Mouse (Mus musculus): Measurements from ENCODE around the gene Hist1h2ae. TPM values are rescaled to one million over a fixed set of nuclear protein-coding genes. Genes with fewer than 3 reads are reported as not detected.
"Not testable (repeated sequence)": the region's sequence is repeated elsewhere in the genome, so short reads cannot be mapped to it uniquely, and the experiment has no call there.

The Hist1h2ae gene
- total RNA-seq (2022), result 1 to 10 TPM; 3.3 to 7.7 (median 4.9) TPM

DNA sequence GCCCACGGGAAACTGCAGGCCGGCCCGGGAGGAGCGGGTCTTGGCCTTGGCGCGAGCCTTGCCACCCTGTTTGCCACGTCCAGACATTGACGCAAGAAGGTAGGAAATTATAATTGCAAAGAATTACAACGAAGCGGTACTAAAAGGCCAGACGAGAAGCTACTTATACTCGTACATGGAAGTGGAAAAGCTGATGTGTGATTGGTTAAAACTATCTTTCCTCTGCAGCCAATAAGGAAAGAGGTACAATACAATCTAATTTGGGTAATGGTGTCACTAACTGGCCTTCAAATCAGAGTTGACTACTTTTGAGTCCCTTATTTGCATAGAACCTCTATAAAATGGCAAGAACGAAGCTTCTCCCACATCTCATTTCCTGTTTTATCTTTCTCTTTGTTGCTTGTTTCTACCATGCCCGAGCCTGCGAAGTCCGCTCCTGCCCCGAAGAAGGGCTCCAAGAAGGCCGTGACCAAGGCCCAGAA, at the start of gene Hist1h2ae, which contains the start of gene Hist1h2bg:
TSS of gene Hist1h2ae (minus strand) at position 199 of the 482 bp plus-strand sequence.
TSS of gene Hist1h2bg (plus strand) at position 375 of the 482 bp plus-strand sequence.
- DNase-seq (ENCODE audit: low spot score in 2 of 2), result peak; percentile 71 to 79

DNA sequence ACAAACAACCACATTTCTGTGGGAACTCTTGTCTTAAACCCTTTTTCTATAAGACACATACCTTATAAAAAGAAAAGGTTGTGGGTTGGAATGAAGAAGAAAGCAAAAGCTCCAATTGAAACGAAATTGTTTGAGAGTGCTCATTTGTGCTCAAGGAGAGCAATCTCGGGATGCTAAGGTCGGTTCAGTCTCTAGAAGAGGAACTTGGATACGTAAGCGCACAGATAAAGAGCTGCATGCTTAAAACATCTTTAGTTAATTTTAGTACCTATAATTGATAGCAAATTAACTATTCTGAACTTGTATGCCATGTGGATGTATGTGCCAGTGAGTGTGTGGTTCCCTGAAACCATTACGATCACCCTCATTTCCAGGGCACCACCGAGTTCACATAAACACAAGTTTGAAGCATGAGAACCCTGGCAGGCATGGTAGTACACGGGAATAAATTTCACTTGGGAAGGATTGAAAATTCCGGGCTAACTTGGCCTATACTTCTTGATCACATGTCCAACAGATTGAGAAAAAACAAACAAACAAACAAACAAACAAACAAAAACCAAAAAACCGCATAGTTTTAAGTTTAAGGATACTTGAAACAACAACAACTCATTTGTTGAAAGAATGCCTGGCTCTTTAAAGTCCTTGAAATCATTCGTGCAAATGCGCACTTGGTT, 49.2 kb upstream of the Hist1h2ae start:
- no peak for DNase-seq (ENCODE audit: low spot score in 2 of 2)

DNA sequence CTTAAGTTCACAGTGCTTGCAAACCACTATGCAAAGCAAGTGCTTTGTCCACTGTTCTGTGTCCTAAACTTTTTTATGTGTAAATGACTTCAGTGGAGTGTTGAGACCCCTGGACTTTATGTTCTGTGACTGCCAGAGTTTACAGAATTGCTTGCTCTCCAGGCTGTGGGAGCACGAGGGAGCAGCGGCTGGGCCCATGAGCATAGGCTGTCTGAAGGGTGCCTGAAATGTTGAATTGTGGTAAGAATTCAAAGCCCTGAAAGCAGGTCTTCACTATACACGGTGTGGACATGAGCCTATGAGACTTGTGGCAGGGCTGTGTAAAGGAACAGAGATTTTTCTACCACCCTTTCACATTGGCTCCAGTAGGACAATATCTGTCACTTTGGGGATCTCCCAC, 40.6 kb upstream of the Hist1h2ae start:
- no peak for DNase-seq (ENCODE audit: low spot score in 2 of 2)

DNA sequence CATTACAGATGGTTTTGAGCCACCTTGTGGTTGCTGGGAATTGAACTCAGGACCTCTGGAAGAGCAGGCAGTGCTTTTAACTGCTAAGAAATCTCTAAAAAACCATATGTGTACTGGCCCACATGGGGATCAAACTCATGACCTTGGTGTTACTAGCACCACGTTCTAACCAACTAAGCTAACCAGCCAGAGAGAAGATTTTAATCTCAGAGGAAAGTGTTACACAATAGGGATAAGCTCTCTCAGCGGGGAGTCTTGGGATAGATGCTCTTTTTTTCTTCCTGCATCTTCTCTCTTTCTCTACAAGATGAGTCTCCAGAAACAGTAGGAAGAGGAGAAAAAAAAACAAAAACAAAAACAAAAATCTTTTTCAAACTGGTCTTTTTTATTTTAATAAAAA, 39.4 kb upstream of the Hist1h2ae start:
- no peak for DNase-seq (ENCODE audit: low spot score in 2 of 2)

DNA sequence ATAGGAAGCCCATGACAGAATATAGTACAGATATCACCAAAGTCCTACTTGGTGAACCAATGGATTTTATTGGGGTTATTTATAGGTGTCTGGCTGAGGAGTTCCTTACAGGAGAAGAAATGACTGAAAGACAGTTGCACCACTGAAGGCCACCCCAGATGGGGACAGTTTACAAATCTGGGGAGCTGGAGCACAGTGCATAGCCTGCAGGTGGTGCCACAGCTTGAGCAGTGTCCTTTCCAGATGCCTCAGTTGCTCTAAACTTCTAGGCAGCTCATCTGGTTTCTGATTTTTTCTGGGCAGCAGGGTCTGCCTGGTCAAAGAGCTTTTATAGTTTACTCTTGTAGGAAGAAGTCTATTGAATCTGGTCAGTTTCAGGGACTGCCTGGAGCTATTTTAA, 38.8 kb upstream of the Hist1h2ae start:
- DNase-seq (ENCODE audit: low spot score in 2 of 2), result no peak

DNA sequence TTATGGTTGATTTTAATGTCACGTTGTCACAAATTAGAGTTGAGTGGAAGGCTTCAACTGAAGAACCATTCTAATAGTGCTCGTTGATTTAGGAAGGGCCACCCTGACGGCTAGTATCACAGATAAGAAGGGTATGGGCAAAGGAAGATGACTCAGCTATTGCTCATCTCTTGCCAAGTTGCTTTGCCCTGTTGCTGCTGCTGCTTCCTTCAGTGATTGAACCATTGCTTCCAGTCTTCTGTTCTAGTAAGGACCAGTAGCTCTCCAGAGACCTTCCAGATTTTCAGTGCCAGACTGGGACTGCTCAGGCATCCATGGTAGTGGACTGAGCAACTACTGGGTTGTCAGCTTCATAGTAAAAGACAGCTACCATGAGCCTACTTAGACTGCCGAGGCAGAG, 38.2 kb upstream of the Hist1h2ae start:
- DNase-seq (ENCODE audit: low spot score in 2 of 2), result no peak

DNA sequence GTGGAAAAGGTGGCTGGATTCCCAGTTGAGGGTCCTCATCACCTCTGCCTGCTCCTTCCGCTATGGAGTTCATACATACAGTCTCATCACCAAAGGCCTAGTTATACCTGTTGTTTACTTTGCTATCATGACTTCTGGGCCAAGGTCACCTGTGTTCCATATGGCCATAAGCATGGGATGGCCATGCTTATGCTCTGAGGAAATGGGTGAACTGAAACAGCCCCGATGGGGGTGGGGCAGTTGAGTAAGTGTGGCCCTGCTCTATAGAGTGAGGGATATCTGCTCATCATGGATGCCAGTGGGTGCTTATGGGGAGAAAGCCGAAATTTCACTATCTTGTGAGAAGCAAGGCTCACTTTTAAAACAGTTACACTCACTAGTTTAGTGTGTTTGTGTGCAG, 34.0 kb upstream of the Hist1h2ae start:
- no peak for DNase-seq (ENCODE audit: low spot score in 2 of 2)

DNA sequence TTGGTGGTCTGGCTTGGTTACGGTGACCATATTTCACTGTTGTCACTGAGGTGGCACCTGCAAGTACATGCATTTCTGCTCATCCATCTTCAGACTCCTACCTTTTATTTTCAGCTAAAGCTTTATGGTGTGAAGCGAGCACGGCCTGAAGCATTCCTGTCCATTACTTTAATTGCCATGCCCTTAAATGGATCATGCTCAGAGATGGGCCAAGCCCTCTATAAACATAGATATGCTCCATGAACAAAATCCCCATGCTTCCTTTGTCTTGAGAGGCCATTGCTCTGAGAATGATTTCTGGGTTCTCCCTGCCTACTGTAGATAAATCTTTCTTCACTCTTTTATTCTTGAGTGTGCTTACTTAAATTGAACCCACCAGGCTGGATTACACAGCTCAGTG, 33.4 kb upstream of the Hist1h2ae start:
- DNase-seq (ENCODE audit: low spot score in 2 of 2), result no peak

DNA sequence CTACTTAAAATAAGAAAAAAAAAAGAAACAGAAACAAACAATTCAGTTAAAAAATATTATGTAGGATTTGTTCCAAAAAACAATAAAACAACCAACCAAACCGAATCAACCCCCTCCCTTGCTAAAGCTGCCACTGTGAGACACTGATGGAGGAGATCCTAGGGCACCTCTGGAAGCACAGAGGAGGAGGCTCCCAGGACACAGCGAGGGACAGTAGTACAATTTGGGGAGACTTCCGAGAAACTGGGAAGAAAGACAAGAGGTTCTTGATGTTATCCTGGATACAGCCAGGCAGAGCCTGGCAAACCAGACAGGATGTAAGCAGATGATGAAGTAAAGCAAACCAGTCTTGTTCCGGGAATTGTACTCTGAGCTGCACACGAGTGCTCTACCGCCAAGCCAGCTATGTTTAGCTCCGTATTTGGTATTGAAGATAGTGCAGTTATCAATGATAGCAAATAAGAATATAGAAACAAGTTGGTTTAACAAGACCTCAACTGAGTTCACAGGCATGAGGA, 32.2 kb upstream of the Hist1h2ae start:
- no peak for DNase-seq (ENCODE audit: low spot score in 2 of 2)

DNA sequence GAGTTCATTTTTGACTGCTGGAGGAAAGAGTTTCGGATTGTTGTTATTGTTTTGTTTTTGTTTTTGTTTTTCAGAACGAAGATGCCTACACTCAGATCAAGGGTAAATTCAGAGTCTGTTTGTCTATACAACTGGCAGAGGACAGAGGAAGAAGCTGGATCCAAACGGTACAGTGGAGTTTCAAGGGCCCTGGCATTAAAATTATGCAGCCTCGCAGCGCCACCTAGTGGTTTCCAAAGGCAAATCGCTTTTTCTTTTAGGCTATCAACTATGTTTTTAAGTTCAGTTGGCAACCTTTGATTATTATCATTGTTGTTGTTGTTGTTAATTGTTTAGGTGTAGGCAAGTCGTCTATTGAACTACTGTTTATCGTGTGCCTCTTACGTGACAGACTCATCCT, 26.9 kb upstream of the Hist1h2ae start:
- DNase-seq (ENCODE audit: low spot score in 2 of 2), result peak in 1 of 2 experiments; percentile 66

DNA sequence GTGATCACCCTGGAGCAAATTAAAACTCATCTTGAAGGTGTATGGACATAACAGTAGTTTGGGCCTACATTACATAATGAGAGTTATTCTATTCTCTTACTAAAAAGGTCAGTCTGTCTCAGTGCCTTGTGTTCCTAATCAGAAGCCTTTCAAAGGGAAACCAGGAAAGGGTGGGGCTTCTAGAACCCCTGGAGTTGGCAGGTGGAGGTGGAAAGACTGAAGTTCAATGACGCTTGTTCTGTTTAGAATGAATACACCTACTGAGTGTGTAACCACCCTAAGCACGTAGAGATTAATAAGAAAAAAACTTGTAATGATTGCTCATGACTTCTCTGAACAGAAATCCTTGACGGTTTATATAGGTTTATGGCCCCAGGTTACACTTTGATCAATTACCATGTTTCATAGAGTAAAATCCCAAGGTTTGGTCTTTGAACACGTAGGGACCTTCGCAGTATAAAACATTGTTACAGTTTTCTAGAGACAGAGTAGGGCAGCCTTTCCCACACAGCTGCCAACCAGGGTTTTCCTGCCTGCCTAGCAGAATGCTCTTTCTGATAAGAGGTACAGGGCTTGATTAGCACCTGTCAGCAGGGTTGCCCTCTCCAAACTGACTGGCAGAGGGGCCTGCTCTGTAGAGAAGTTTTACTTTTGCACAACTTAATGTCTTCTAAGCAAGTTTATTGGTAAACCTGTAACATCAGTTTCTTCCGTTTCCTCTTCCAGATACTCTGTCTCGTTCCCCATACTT, 24.8 kb upstream of the Hist1h2ae start:
- DNase-seq (ENCODE audit: low spot score in 2 of 2), result no peak

DNA sequence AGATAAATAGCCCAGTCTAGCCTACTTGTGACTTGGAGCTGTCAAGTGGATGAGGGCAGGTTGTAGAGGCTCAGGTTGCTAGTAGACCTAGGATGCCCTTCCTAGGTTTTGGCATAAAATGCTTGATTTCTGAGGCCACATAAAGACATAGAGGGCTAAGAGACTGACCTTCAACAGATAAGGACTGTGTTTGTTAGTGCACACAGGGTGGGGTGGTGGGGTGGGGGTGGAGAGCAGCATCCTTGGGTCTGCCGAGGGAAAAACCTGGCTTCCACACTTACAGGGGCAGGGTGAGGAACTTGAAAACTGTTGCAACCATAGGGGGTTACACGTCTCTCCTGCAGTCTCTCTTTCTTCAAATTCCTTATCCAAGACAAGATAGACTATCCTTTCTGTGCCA, 24.2 kb upstream of the Hist1h2ae start:
- no peak for DNase-seq (ENCODE audit: low spot score in 2 of 2)

DNA sequence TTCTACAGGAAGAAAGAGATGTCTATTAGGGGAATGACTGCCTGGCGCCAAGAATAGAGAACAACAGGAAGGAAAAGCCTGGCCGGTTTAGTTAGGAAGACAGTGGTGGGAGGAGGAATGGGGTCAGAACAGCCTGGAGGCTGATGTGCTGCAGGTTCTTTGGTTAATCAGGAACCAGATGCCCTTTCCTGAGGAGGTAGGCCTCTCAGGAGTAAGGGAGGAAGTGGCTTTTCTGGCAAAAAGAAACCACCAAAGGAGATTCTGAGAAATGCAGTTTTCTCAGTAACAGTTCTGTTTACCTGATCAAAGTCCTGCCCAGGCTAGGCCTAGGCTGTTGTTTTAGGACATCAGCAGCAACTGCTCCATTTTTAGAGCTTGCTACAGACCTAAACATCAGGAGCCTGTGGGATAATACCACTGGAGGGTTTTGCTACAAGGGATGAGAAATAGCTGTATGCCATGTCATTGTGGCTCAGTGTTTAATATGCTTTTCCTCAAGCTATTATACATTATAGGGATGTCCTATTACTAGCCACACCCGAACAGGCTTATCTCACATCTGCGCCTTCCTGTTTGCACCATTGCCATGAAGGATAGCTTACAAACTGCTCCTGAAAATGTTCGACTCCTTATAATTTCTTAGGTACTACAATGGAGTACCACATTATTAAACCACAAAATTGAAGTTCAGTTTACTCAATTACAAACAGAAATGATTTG, 22.2 kb upstream of the Hist1h2ae start:
- DNase-seq (ENCODE audit: low spot score in 2 of 2), result no peak

DNA sequence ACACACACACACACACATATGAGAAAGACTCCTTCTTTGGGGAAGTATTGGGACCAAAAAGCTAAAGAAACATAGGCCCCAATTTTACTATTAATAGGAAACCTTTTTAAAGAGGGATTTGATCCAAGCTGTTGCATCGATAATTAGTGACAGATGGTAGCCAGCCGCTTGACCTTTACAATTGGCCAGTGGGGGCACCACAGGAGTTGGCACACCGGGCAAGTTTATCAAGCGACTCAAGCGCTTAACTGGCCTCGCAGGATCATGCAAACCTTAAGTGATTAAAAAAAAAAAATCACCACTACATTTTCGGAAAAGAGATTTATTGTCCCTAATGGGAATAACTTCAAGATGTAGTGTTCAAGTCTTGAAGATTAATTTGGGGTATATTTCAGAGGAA, 21.6 kb upstream of the Hist1h2ae start:
- no peak for DNase-seq (ENCODE audit: low spot score in 2 of 2)

DNA sequence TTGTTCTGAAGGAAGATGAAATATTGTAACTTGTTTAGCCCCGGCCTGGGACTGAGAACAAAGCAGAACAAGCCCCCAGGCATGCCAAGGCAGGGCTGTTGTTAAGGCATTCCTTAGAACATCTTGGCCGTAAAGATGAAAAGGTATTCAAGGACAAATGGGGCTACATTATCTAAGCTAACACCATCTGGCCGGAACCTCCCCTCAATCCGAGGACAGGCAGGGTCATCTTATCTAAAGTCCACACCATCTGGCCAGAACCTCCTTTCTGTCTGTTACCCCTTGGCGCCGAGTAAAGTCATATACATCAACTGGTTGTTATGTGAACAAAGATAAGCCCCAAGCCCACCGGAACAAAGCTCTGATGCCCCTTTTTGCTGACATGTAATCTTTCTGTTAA, 20.9 kb upstream of the Hist1h2ae start:
- not testable (repeated sequence) for DNase-seq (ENCODE audit: low spot score in 2 of 2)

DNA sequence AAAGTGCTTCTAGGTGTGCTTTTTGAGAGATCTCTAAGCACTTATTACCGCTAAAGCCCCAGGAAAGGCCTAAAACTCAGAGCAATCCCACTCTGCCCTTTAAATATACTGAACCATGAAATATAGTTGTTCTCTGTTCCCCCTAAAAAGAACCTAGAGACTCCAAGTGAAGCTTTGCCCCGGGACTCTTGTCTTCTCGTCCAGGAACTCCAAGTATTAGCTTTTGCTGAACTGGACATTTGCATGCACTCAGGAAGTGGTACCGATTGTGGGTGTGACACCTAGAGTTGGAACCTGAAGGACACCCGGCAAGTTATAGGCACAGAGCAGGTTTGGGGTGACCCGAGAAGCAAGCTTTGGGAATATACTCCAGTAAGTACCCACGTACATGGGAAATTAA, 20.2 kb upstream of the Hist1h2ae start:
- DNase-seq (ENCODE audit: low spot score in 2 of 2), result no peak

DNA sequence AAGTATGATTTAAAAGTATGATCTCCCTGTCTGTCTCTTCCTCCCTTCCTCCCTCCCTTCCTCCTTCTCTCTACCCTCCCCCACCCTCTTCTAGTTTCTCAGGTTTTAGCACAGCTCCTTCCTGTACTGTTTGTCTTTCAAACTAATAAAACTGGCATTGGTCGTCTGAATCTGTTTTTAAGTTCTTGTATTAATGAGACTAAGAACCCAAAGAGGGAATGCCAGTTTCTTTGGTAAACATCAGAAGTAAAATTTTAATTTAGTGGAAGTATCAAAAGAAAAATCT, 15.9 kb upstream of the Hist1h2ae start:
- DNase-seq (ENCODE audit: low spot score in 2 of 2), result no peak

DNA sequence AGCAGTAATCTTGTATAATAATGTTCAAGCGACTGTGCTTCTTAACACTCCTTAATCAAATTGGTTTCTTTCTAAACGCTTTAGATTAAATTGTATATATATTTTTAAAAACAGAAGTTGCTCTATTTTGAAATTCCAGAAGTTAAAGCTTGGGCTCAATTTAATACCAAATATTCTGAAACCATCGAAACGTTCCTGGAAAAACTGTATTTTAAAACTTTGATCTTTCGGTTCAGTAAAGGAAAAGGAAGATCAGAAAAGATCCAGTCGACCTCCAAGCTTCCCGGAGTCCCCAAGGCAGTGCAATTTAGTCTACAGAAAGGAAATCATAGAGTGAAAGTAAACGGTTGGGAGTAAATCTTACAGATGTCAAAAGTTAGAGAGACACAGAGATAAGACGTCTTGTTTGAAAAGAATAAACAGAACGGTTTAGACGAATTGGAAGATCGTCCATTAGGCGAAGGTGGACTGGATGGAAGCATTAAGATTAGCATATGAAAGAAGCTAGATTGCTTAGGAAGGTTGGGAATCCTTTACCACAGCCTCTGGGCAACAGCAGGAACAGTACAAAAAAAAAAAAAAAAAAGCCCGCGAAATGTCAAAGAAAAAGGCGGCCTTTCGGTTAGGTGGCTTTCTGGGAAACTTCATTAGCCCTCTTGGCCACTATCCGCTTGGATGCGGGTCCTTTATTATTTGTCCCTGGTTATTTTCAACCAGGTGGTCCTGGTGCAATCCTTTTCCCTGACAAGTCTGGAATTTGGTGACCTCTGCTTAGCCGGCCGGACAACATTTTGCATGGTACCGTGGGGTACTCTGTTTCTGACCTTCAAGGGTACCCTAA, 15.3 kb upstream of the Hist1h2ae start:
- DNase-seq (ENCODE audit: low spot score in 2 of 2), result no peak

DNA sequence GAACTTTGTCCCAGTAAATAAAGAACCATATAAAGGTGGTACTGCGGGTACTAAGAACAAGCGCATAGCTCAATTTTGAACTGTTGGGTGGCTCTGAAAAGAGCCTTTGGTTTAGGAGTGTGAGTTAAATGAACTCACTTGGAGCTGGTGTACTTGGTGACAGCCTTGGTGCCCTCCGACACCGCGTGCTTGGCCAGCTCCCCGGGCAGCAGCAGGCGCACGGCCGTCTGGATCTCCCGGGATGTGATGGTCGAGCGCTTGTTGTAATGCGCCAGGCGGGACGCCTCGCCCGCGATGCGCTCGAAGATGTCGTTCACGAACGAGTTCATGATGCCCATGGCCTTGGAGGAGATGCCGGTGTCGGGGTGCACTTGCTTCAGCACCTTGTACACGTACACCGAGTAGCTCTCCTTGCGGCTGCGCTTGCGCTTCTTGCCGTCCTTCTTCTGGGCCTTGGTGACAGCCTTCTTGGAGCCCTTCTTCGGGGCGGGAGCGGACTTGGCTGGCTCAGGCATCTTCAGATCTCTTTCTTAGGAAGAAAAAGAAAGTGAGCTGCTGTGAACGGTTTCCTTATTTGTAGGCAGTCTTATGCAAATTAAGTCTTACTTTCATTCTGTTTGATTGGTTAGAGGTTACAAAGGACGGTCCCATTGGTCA, 14.6 kb upstream of the Hist1h2ae start:
- DNase-seq (ENCODE audit: low spot score in 2 of 2), result peak; percentile 68 to 80

DNA sequence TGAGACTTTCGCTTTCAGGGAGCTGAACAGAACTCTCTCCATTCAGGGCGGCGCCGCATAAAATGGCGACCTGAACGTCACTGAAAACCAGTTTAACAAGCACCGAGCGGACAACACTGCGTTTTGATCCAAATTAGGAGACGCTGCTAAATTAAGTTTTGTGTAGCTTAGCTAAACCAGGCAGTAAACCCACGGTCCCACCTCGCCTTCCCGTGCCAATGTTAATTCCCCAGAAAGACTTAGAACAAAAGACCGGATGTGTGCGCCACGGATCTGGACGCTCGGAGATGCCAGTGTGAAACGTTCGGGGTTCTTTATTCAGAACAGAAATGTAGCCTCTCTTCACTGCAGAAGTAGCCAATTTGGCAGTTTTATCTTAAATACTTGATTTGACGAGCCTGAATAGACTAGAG, 14.0 kb upstream of the Hist1h2ae start:
- DNase-seq (ENCODE audit: low spot score in 2 of 2), result peak; percentile 63 to 66

DNA sequence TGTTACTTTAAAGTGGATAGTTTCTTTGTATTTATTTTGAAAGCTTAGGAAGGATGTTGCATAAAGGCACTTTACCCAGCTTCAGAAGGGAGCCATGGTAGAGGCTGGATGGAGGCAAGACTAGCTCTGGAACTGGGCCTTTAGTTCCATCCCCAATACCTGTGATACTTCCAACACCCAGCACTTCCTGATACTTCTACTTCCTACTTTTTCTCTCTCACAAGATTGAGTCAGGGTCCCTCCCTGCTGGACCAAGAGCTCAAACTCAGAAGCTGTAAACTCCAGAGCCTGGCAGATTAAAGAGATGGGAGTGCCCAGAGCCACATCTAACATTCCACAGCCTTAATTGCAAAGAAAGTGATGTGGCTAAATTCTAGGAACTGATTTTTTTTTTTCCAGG, 13.3 kb upstream of the Hist1h2ae start:
- no peak for DNase-seq (ENCODE audit: low spot score in 2 of 2)
